Mouse (Mus musculus) inflammation-experienced regulatory T-cells, adult 6 months (primary cell): ENCODE data around the gene Lrrc17. TPM values are rescaled to one million over a fixed set of nuclear protein-coding genes. Genes with fewer than 3 reads are reported as not detected.
"Not testable (repeated sequence)": the region's sequence is repeated elsewhere in the genome, so short reads cannot be mapped to it uniquely, and the experiment has no call there.

Source experiments
- ATAC-seq: one replicate; pipeline ENCODE4 v1.8.0; 2017
- polyA plus RNA-seq, 3 experiments: library from polyadenylated mRNA; unstranded; fragments of 100-300 nt; shearing (Covaris generic); gene quantifications; one replicate each; pipeline ENCODE4 v1.2.1; 2017

Lrrc17 gene
- polyA plus RNA-seq, 3 experiments from 2014 or later: not detected

DNA sequence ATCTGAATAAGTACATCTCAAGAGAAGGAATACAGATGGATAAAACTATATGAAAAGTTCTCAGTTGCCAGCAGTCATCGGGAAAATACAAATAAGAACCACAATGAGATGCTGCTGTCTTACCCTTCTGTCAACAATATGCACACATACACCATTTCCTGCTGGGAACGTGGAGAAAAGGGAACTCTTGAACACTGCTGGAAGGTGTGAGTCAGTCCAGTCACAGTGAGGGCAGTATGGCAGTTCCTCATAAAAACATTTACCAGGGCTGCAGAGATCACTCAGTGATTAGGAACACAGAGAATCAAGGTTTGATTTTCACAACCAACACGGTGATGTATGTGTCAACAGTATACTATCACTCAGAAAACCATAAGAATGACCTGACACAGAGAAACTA lies 67.6 kb downstream of the Lrrc17 start:
- no peak for ATAC-seq

DNA sequence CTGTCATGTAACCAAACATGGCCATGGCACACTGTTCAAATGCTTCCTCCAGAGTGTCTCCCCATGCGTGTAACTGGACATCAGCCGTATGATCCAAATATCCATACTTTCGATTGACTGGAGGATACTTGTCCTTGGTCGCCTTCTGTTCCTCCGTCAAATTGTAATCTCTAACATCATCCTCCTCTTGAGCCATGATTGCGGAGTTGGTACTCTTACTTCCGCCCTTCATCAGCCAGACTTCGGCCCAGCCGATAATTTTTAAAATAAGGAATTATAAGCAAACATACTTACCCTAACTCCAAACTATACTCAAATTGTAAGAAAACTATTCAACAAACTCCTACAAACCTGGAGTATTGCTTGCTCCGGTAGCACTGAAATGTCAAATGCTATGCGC lies 70.9 kb downstream of the Lrrc17 start:
- ATAC-seq: not testable (repeated sequence)

DNA sequence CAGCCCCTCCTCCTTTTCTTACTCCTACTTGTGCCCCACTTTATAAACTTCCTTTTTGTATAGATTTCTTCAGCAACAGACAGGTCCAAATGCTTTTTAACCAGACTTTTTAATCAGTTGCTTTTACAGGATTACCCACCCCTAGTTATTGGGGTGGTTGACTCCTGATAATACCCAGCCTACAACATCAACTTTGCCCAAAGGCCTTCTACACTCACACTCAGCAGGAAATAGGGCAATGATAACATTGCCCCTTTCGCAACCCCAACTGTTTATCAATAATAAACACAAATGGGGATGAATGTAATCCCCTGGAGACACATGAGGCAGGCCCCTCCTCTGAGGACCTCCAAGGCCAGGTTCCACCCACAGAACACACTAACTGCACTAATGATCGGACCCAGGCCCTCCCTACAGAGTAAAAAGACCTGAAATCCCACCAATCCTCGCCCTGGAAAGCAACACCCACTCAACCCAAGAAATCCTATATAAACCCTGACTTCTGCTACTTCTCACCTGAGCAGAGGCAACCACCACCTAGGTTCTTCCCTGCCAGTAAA lies 73.2 kb downstream of the Lrrc17 start:
- ATAC-seq: no peak

Other genes starting within 250 kb of the Lrrc17 start
- 10 to 100 TPM; 20.4 to 31.5 (median 24.2) TPM for gene Fgl2, start 170.9 kb upstream of the Lrrc17 start, polyA plus RNA-seq
- gene Ccdc146, start 118.9 kb upstream of the Lrrc17 start, polyA plus RNA-seq: 1 to 10 TPM in 1 of 3 experiments, under 1 TPM in 2; 0.28 to 1.7 (median 0.70) TPM
- 1 to 10 TPM; 2.4 to 4.8 (median 2.7) TPM for gene Fam185a, start 118.6 kb upstream of the Lrrc17 start, polyA plus RNA-seq
- under 1 TPM in 1 of 3 experiments, not detected in 2; 0.31 TPM for gene Fbxl13, start 102.1 kb downstream of the Lrrc17 start, polyA plus RNA-seq
- gene Armc10, start 102.3 kb downstream of the Lrrc17 start, polyA plus RNA-seq: 10 to 100 TPM; 31.2 to 38.3 (median 33.2) TPM
- gene Napepld, start 157.8 kb downstream of the Lrrc17 start, polyA plus RNA-seq: 1 to 10 TPM; 2.0 to 3.9 (median 2.6) TPM
- gene Pmpcb, start 193.6 kb downstream of the Lrrc17 start, polyA plus RNA-seq: 10 to 100 TPM; 79.0 to 84.3 (median 82.6) TPM
- 10 to 100 TPM; 35.8 to 48.6 (median 41.4) TPM for gene Dnajc2, start 241.7 kb downstream of the Lrrc17 start, polyA plus RNA-seq
- gene Psmc2, start 241.7 kb downstream of the Lrrc17 start, polyA plus RNA-seq: 100 to 1,000 TPM; 141 to 170 (median 159) TPM